Mouse (Mus musculus) limb, embryonic 14.5 days (tissue): ENCODE measurements around the gene Ppard. TPM values are rescaled to one million over a fixed set of nuclear protein-coding genes. Genes with fewer than 3 reads are reported as not detected.

Source experiments
- ATAC-seq: fragments of 200-750 bp; cut with Nextera tagmentation; 2 replicates; pipeline ENCODE4 v1.8.0; 2017; ENCODE audit warnings: low read depth, moderate number of reproducible peaks, moderate TSS enrichment; ENCODE audit not compliant: low FRiP score
- DNase-seq: peaks from one replicate; pipeline ENCODE4 v3.0.0-alpha.2; 2015; ENCODE audit warnings: low spot score
- H3K27ac ChIP-seq: fragments of 300-500 bp; sonication (generic); replicated peaks from 2 replicates; pipeline ENCODE4 v1.5.1; 2014; ENCODE audit warnings: low read depth, mild to moderate bottlenecking, low read length, moderate library complexity, mixed read lengths
- H3K27me3 ChIP-seq: fragments of 300-500 bp; sonication (generic); 2 replicates; pipeline ENCODE4 v1.6.1; 2014; ENCODE audit warnings: low read length, mixed read lengths; ENCODE audit not compliant: control insufficient read depth, insufficient read depth
- H3K36me3 ChIP-seq: fragments of 300-500 bp; sonication (generic); 2 replicates; pipeline ENCODE4 v1.6.1; 2014; ENCODE audit warnings: mild to moderate bottlenecking, low read length, moderate library complexity, mixed read lengths; ENCODE audit not compliant: control insufficient read depth, insufficient read depth
- H3K4me1 ChIP-seq: fragments of 300-500 bp; sonication (generic); 2 replicates; pipeline ENCODE4 v1.6.1; 2014; ENCODE audit warnings: antibody characterized with exemption, low read length, mixed read lengths; ENCODE audit not compliant: control insufficient read depth, insufficient read depth
- H3K4me2 ChIP-seq: fragments of 300-500 bp; sonication (generic); replicated peaks from 2 replicates; pipeline ENCODE4 v1.6.1; 2014; ENCODE audit warnings: low read depth, mild to moderate bottlenecking, low read length, moderate library complexity; ENCODE audit not compliant: severe bottlenecking
- H3K4me3 ChIP-seq: fragments of 300-500 bp; sonication (generic); replicated peaks from 2 replicates; pipeline ENCODE4 v1.5.1; 2014; ENCODE audit warnings: low read length
- H3K9ac ChIP-seq: fragments of 300-500 bp; sonication (generic); 2 replicates; pipeline ENCODE4 v1.6.1; 2014; ENCODE audit warnings: mild to moderate bottlenecking, low read depth, low read length, moderate library complexity; ENCODE audit not compliant: severe bottlenecking
- H3K9me3 ChIP-seq: fragments of 300-500 bp; sonication (generic); 2 replicates; pipeline ENCODE4 v1.6.1; 2016; ENCODE audit warnings: low read length; ENCODE audit not compliant: control insufficient read depth
- POLR2A ChIP-seq: fragments of 200-500 bp; IDR thresholded peaks from 2 replicates; pipeline ENCODE4 v1.8.0; 2012; ENCODE audit warnings: inconsistent platforms, mild to moderate bottlenecking, moderate library complexity, borderline replicate concordance; ENCODE audit not compliant: insufficient read depth, insufficient read length; ENCODE audit errors: extremely low read depth
- WGBS: fragments of 180-500 bp; shearing (Covaris S2); extraction: QIAGEN DNeasy Blood & Tissue Kit; methylation state at CpG from one replicate; pipeline ENCODE4 v1.1.7; 2014; 5-methylcytosine and 5-hydroxymethylcytosine counted together
- polyA plus RNA-seq, 2 experiments: library from polyadenylated mRNA; depleted of rRNA in 1 of 2; stranded (reverse) in 1 of 2; unstranded in 1 of 2; fragments of >200 nt; fragmentation: Nextera tagmentation in 1 of 2; extraction: Ambion mirVana in 1 of 2; gene quantifications; 2 replicates each; pipeline versions ENCODE4 v1.2.1 to v1.2.3; 2012 to 2014

Gene Ppard
- polyA plus RNA-seq (2012; rRNA removed) (29.2 and 37.9 TPM in 2 replicates), polyA plus RNA-seq (2014; fragmentation: Nextera tagmentation; extraction: Ambion mirVana) (3.7 and 4.2 TPM in 2 replicates)

DNA sequence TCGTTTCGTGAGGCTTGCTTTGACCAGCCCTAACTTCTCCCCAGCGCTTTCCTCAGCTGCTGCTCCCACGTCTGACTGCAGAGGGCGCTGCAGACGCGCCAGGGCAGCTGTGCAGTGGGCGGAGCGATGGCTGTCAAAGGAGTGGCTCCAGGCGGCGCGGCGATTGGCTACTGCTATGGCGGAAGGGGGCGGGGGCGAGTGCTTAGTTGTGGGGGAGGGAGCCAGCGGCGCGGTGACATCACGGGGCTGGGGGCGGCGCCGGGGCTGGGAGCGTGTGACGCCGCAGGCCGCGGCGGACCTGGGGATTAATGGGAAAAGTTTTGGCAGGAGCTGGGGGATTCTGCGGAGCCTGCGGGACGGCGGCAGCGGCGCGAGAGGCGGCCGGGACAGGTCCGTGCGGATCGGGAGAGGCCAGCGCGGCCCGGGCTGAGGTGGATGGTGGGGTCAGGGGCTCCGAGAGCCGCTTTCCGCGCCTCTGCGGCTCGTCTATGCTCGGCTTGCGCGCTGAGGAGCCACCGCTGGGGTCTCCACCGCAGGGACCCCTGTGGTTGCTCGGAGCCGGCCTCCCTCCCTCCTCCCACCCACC is at the start of gene Ppard:
TSS of gene Ppard (plus strand) at position 226 of the 586 bp plus-strand sequence.
- H3K4me2 ChIP-seq = peak within 1 kb of the TSS; percentile 85
- 0 out of 2 replicates have a peak, but pooled peaks have one; percentile 38 for TF ChIP-seq POLR2A
- under 1% methylated on average over 39 of the region's 57 CpGs for WGBS
- peak within 1 kb of the TSS; percentile 83 for H3K27ac ChIP-seq
- peak within 1 kb of the TSS; percentile 90 for H3K9ac ChIP-seq
- ATAC-seq (peak; percentile 97), DNase-seq (peak; percentile 98)
- peaks cover 13% of the 10 kb centered on the region for H3K4me1 ChIP-seq
- H3K9me3 ChIP-seq = no peaks in the 10 kb centered on the region
- H3K27me3 ChIP-seq = no peaks in the 10 kb centered on the region
- peak within 1 kb of the TSS; percentile 81 for H3K4me3 ChIP-seq
- peaks cover 16% of the 10 kb centered on the region; the same call in 1 of the 2 replicates for H3K36me3 ChIP-seq

DNA sequence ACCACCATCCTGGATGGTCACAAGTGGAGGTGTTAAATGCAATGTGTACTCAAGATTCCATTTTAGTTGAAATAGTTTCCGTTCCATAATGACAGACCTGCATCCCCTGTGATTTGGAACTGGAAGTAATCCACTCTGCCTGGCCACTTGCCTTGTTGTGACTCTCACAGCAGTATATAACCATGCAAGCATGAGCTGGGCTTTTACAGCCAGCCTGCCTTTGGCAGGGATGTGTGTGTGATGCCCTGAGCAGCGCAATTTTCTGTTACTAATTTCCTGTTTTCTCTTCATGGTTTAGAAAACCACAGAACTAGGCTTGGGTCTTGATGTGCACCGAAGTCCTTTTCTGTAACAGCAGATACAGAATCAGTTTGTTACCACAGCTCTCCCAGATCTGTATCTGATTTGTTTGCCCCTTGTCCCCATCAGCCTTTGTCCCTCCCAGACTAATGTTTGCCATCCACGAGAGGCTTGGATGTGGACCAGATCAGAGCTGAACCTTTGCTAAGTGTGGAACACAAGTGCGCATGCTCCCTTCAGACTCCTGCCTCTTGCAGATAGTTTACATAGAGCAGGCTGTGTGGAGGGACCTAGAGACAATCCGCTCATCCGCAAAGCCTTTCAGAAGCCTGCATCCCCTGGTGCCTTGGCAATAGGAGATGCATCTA is 47.4 kb upstream of the Ppard start:
- Histone ChIP-seq H3K27ac (no peak overlapping the region), H3K4me3 (no peak overlapping the region), H3K9ac (no peak overlapping the region), H3K4me1 (0 out of 2 replicates have a peak, but pooled peaks cover 3% of the 10 kb centered on the region), H3K9me3 (no peaks in the 10 kb centered on the region), H3K4me2 (no peak overlapping the region), H3K27me3 (no peaks in the 10 kb centered on the region), H3K36me3 (peaks cover 16% of the 10 kb centered on the region)
- ATAC-seq (no peak), DNase-seq (peak; percentile 21)
- 70% methylated on average over 7 of the region's 7 CpGs for WGBS
- no peak for TF ChIP-seq POLR2A

GRCm38 (mm10) chr17:28188313-28188712 is 44.2 kb upstream of the Ppard start:
- no peak overlapping the region for H3K9ac ChIP-seq
- peaks cover 43% of the 10 kb centered on the region for H3K36me3 ChIP-seq

DNA sequence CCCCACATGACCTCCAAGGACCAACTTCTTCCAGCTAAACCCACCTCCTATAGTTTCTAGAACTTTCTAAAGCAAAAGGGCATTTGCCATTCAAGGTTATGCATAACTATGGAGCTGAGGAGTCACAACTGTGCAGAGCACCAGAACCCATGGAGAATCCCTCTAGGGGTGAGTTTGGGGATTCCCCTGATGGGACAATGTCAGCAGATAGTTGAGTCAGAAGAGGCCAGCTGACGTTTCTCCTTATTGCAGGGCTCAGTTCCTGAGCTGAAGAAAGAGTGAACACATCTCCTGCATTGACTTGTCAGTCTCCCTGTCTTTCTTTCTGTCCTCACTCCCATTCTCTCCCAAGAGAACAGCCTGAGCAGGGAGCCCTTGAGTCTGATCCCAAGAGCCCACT is 39.7 kb upstream of the Ppard start:
- H3K9me3 ChIP-seq = no peaks in the 10 kb centered on the region
- H3K4me2 ChIP-seq = no peak overlapping the region
- no peaks in the 10 kb centered on the region for H3K4me1 ChIP-seq
- H3K36me3 ChIP-seq = peaks cover 72% of the 10 kb centered on the region
- no peaks in the 10 kb centered on the region for H3K27me3 ChIP-seq
- TF ChIP-seq POLR2A = no peak
- H3K9ac ChIP-seq = no peak overlapping the region
- no peak overlapping the region for H3K27ac ChIP-seq
- no peak overlapping the region for H3K4me3 ChIP-seq
- 70% methylated on average over 1 of the region's 1 CpGs for WGBS
- DNase-seq (no peak), ATAC-seq (no peak)

More at GRCm38 (mm10) chr17:28188313-28188712, 44.2 kb upstream of the Ppard start:
- Histone ChIP-seq H3K27ac (no peak overlapping the region), H3K4me3 (no peak overlapping the region), H3K9me3 (no peaks in the 10 kb centered on the region), H3K27me3 (no peaks in the 10 kb centered on the region), H3K4me2 (no peak overlapping the region), H3K4me1 (0 out of 2 replicates have a peak, but pooled peaks cover 3% of the 10 kb centered on the region)
- ATAC-seq (no peak), DNase-seq (no peak)
- TF ChIP-seq POLR2A = no peak
- 87% methylated on average over 5 of the region's 5 CpGs for WGBS

DNA sequence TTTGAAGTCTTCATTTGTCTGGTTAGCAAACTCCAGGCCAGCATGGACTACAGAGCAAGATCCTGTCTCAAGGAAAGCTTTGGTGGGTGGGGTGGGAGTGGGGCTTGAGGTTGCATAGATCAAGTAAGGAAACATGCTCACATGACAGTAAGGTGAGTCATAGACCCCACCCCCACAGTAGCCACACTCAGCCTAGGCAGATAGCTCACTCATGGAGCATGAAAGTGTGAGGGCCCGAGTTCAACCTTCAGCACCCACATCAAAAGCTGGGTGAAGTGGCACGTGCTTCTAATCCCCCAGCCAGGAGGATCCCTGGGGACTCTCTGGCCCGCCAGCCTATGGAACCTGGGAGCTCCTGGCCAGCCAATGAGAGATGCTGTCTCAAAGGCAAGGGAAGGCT is 38.9 kb upstream of the Ppard start:
- no peak overlapping the region for H3K27ac ChIP-seq
- H3K9ac ChIP-seq = no peak overlapping the region
- no peak overlapping the region for H3K4me2 ChIP-seq
- no peak overlapping the region for H3K4me3 ChIP-seq
- ATAC-seq = no peak
- WGBS = 83% methylated on average over 3 of the region's 3 CpGs
- TF ChIP-seq POLR2A = no peak
- H3K4me1 ChIP-seq = no peaks in the 10 kb centered on the region
- H3K9me3 ChIP-seq = no peaks in the 10 kb centered on the region
- no peak for DNase-seq
- H3K27me3 ChIP-seq = no peaks in the 10 kb centered on the region
- H3K36me3 ChIP-seq = peaks cover 80% of the 10 kb centered on the region
